Mouse (Mus musculus): ENCODE results near the gene Nr4a1.

Gene Nr4a1

DNA sequence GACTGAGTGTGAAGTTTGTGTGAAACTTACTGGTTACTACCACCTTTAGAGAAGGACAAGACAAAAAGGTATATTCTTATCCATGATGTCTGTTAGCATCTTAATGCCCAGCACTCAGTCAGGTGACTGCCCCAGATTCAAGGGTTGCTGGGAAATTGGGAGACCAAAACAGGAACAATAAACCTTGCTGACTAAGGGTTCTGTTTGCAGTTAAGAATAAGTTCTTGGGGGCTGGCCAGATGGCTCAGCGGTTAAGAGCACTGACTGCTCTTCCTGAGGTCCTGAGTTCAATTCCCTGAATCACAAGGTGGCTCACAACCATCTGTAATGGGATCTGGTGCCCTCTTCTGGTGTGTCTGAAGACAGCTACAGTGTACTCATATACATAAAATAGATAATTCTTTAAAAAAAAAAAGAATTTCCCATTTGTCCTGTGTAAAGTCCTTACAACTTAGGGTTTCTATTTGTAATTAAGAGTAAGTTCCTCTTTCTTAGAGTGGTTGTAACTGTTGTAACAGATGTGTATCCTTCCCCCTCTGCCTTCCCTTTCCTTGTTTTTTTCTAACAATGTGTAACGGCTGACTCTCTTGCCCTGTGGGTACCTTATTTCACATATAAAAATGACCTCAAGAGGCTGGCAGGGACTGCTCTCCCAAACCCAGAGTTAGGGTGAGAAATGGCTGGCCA lies 63.9 kb downstream of the Nr4a1 start:
- DNase-seq = no peak

DNA sequence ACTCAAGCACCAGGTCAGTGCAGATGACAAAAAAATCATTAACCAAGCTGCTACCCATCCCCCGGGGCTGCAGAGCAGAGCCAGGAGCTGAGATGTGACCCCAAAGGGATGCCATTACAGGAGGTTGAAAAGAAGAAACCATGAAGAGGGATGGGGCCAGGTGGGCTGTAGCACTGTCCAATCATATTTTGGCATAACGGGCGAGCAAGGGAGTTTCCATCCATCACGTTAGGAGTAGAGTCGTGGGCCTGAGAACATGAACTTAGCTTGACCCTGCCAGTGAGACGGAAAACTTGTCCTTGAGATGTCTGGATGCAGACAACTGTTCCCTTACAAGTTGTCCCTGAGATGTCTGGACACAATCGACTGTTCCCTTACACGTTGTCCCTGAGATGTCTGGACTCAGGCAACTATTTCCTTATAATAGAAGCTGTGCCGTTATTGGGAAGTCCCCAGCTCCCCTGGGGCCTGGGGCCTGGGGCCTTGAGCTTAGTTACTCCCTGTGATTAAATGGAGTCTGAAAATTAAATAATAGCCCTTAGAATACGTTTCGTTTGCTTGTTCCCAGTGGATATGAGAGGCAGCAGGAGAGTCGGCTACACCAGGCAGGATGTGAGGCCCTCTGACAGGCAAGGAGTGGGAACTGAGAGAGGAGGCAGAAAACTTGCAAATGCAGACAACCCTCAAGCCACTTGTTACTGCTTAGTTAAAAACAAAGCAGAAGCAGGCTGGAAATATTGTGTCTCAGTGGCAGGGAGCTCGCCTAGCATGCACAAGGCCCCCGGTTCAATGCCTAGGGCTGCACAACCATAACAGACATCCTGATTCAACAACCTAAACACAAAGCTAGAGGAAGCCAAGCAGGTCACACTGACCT lies 65.1 kb downstream of the Nr4a1 start:
- no peak for DNase-seq

DNA sequence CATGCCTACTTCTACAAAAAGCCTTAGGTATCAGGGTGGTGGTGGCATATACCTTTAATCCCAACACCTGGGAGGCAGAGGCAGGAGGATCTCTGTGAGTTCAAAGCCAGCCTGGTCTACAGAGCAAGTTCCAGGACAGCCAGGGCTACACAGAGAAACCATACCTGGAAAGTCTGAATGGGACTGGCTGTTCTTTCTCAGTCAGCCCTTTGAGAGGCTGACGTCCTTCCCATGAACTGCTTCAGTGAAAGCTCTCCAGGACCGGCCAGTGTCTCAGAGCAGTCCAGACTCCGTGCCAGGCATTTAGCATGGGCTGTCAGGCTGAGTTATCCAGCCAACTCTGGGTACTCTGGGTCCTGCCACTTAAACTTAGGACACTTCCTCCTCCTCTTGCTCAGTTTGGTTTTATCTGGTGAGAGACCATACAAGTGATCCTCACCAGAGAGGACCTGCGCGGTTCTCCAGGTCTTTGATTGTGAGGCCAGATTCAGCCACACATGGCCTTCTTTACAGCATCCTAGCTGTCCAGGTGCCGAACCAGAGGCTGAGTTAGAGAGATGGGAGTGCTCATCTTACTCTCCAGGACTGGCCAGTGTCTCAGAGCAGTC lies 66.0 kb downstream of the Nr4a1 start:
- no peak for DNase-seq

DNA sequence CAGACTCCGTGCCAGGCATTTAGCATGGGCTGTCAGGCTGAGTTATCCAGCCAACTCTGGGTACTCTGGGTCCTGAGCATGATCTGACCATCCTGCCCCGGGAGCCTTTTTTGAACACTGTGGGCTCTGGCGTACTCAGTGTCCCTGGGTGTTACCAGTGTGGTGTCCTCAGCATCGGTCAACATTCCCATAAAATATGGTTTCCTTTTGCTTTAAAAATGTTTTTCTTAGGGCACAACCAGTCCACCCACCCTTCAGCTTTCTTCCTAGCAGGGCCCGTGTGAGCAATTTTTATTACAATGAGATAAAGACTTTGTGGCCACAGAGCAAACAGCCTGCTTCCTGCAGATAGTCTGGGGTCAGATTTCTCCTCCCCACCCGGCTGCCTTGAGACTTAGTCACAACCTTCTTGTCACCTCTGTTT lies 66.6 kb downstream of the Nr4a1 start:
- DNase-seq = no peak

DNA sequence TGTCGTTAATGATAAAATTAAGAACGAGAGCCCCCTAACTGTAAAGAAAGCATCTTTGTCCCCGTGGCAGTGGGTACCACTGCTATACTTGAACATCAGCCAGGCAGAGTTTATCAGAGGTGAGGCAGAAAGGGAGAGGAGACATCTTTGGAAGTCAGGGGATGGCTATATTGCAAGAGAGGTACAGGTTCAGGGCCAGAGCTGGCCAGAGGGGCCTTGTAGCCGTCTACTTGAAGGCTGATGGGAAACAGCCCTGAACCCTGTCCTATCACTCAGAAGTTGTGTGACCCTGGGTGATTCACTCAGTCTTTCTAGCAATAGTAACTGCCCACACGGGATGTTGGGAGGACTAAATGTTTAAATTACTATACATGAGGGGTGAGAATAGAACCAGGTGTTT lies 67.1 kb downstream of the Nr4a1 start:
- DNase-seq = no peak

DNA sequence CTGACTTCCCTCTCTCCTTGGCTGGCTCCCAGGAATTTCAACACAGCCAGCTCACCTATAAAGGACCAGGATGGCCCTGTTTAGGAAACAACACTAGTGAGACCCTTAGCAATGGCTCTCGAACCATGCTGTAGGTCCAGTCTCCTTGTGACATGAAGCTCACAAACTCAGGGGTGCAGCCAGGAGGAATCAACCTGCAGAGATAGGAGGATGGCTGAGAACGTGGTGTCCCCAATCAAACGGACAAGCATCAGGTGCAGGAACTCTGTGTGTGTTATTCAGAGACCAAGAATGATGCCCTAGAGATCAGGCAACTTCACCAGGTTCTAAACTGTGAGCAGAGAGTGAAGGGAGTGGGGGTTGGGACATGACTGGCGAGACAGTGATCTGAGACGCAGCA lies 68.0 kb downstream of the Nr4a1 start:
- no peak for DNase-seq

DNA sequence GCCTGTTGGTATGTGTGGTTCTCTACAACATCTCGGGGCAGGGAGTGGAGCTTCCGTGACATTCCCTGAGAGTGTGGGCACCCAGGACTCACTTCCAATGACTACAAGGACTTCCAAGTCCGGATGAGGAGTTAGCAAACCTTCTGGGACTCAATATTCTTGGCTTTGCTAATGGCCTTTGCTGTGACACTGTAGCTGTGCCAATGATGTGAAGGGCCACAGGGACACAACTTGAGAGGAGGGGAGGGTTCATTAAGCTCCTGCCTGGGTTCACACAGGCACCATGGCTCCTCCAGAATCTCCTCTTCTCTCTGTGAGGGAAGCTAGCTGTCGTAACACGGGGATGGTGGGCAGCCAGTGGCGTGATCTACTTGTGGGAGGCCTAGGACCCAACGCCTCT lies 68.6 kb downstream of the Nr4a1 start:
- no peak for DNase-seq

DNA sequence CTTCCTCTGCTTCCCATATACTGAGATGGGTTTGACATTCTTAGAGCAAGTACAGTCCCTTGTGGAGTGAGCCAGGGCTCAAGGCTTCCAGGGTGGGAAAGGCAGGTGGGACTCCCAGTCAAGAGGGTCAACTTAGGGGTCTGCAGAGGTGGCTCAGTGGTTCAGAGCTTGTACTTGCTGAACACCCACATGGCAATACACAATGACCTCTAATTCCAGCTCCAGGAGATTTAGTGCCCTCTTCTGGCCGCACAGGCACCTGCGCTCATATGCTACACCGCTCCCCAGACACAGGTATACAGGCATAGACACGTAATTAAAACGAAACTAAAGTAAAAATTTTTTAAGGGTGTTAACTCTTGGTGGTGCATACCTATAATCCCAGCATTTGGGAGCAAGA lies 69.4 kb downstream of the Nr4a1 start:
- DNase-seq = no peak
